Mouse (Mus musculus): ENCODE measurements around the gene Rnaseh2b.

DNA sequence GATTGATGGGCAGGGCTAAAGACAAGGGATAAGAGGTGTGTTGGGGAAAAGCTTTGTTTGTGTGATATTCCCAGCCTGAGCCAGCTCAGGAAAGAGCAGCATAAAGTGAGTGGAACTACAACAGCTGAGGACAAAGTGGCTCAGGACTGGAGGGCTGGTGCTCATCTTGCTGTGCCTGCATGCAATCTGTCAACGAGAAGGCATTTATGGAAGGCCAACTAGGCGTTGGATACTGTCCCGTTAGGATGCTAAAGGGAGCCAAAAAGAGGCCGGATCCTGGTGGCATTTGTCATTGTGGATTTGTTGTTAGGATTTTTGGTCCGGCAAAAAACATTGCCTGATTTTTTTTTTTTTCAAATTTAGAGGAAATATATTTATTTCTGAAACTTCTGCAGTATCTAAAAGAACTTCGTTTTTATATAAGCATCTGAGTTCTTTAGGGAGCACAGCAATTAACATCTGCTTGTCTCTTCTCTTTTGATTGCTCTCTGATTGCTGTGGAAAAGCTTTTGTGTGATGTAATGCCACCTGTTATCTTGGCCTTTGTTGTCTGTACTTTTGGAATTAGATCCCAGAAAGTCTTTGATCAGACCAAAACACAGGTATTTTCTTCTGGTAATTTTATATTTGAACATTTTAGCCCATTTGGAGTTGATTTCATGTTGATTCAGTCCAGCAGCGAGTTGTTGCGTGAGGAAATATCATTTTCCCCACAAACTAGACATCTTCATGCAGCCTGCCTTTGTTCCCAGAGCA lies 49.7 kb downstream of the Rnaseh2b start:
- TF ChIP-seq CTCF (IDR thresholded peaks at IDR 0.05; ENCODE audit: low read depth, low read length) (no peak), POLR2A (IDR thresholded peaks at IDR 0.05; ENCODE audit: insufficient read depth, low read length) (no peak)
